7 mouse cellular contexts compared by ENCODE assay signal in genomic region chr6:144710816-144711215, GRCm38 (mm10).
DNase-seq lines count a peak whose midpoint lies in the region; TF ChIP-seq lines count a peak whose summit lies in the region.

No protein-coding gene starts in this region.

- TF ChIP-seq CTCF in gastrocnemius, adult 2 months (IDR thresholded peaks at IDR 0.05), result no peak
- no peak for TF ChIP-seq CTCF in left cerebral cortex, adult 2 months (IDR thresholded peaks at IDR 0.05)

- DNase-seq in right cerebral cortex, adult 18-20 months, result peak; percentile 18
- no peak for DNase-seq in right cerebral cortex, postnatal 4 days
- DNase-seq in gastrocnemius, adult 2 months, result peak; percentile 62
- DNase-seq in kidney, adult 9 months, result peak; percentile 35
- DNase-seq in mesoderm, embryonic 11.5 days (ENCODE audit: low read depth, low spot score), result peak; percentile 19
- DNase-seq in neural tube, embryonic 10.5 days (ENCODE audit: extremely low spot score, low spot score), result no peak
- no peak for DNase-seq in left cerebral cortex, adult 2 months (ENCODE audit: extremely low spot score in 1 of 2, low spot score in 2 of 2)

- no peak overlapping the region for H3K4me3 ChIP-seq in gastrocnemius, adult 2 months
- H3K4me3 ChIP-seq in left cerebral cortex, adult 2 months, result no peak overlapping the region

- intact Hi-C loops in gastrocnemius, adult 2 months (cut with DNase I), result no loop called here
- intact Hi-C loops in left cerebral cortex, adult 2 months (cut with DNase I), result no loop called here

- peak overlapping the region; percentile 73 for H3K27ac ChIP-seq in gastrocnemius, adult 2 months
- no peak overlapping the region for H3K27ac ChIP-seq in left cerebral cortex, adult 2 months

Comparison
In these comparisons a context has a peak if more than half of its experiments do, and no peak if none do; other contexts are left out.
1. DNase-seq: peak in right cerebral cortex, adult 18-20 months (single experiment), gastrocnemius, adult 2 months (single experiment), kidney, adult 9 months (single experiment) and mesoderm, embryonic 11.5 days (single experiment); none in right cerebral cortex, postnatal 4 days (single experiment), neural tube, embryonic 10.5 days (single experiment) and left cerebral cortex, adult 2 months (0 of 2).